Mouse (Mus musculus): ENCODE measurements around the gene Dapk3. TPM values are rescaled to one million over a fixed set of nuclear protein-coding genes. Genes with fewer than 3 reads are reported as not detected.
"Not testable (repeated sequence)": the region's sequence is repeated elsewhere in the genome, so short reads cannot be mapped to it uniquely, and the experiment has no call there.

Dapk3 gene
- total RNA-seq, 2 experiments from 2014 or later, result 75.0 to 76.4 TPM

DNA sequence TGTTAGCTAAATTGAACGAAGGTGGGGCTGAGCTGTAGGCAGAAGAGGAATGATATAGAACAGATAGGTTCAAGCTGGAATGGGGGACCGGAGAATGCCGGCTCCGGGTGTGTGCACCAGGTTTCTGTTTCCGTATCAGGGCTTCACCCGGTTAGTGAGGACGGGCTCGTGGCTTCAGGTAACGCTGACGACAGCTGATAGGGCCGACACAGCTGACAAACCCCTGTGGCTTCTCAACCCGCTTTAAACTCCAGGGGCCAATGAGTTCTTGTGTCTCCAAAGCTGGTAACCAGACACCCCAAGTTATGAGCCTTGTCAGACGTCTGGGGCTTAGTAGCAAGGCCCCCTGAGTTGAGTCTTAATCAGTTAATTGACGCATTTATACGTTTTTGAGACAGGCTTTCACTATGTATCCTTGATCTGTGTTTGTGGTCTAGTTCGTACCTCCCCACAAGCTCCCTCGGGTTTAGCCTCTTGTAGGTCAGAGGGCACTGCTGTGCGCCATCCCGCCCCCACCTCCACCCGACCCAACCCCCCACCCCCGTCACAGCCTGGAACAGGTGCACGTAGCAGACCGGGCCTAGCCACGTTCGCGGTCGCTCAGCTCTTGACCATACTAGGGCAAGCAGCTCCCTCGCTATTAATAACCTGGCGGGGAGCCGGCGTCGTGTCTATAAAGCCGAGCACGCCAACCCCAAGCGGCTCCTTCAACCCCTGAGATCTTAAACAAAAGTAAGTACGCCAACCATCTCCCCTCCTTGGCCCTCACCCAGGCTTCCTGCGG, 11.4 kb downstream of the Dapk3 start:
- no peak for DNase-seq (ENCODE audit: low spot score in 2 of 2)
- intact Hi-C loops (cut with DNase I), result loop anchor here (10.0 kb wide), 1 partner anchor 261 kb away; the partner anchor contains the start of gene Nfic

DNA sequence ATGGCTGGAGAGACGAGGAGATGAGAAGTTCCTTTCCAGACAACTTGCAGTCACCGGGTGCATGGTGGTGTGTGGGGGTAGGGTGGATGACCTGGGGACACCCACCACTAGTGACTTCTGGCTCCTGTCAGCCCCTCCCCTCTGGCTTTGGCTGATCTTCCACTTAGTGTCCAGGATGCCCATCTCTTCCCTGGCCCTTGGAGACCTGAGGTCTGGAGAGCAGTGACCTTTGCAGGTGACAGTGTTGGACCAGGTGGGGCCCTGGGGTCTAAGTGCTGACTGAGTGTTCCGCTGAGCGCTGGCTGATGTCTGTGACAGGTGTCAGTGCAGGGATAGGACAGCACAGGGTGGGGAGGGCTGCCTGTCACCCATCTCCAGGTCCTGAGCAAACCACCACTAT, 12.5 kb downstream of the Dapk3 start:
- no peak for DNase-seq (ENCODE audit: low spot score in 2 of 2)
- intact Hi-C loops (cut with DNase I), result loop anchor here (10.0 kb wide), 1 partner anchor 260 kb away; the partner anchor contains the start of gene Nfic

DNA sequence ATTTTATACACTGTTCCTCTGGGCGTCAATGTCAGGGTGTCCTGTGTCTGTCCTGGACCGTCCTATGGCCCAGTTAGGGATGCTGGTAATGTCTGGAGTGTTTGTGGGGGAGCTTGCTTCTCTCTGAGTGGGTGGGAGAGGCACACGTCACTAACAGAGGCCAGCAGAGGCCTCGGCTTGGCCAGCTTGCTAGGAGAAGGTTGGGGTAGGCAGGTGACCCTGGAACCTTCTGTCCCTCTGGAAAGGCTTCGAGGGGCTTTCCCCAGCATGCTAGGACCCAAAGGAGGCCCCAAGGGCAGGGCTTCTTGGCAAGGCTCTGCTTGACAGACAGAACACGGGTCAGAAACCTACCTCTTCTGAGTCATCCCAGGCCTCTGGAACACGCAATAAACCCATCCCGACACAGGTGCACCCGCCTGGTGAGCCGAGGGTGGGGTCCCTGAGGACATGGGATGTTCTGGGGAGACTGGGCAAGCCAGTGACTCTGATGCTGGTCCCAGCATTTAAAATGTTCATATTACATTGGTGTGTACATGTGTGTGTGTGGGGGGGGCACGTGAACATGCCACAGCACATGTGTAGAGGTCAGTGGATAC, 13.8 kb downstream of the Dapk3 start:
- DNase-seq (ENCODE audit: low spot score in 2 of 2), result no peak
- intact Hi-C loops (cut with DNase I), result loop anchor here (10.0 kb wide), 1 partner anchor 258 kb away; the partner anchor contains the start of gene Nfic

DNA sequence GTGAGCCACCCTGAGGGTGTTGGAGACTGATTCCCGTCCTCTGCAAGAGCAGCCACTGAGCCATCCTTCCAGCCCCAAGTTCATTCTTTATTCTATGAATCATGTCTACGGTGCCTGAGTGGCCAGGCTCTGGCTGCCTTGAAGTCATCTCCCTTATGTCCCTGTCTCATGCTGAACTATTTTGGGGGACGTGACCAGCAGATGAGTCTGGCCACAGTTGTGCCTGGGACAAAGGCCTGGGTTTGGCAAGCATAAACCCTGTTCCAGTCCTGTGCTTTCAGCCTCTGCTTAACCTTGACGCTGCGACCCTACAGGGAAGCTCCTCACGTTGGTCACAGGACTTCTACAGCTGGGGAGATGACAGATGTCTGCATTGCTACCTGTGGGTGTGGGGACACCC, 14.5 kb downstream of the Dapk3 start:
- DNase-seq (ENCODE audit: low spot score in 2 of 2), result no peak
- intact Hi-C loops (cut with DNase I), result loop anchor here (10.0 kb wide), 1 partner anchor 257 kb away; the partner anchor contains the start of gene Nfic

DNA sequence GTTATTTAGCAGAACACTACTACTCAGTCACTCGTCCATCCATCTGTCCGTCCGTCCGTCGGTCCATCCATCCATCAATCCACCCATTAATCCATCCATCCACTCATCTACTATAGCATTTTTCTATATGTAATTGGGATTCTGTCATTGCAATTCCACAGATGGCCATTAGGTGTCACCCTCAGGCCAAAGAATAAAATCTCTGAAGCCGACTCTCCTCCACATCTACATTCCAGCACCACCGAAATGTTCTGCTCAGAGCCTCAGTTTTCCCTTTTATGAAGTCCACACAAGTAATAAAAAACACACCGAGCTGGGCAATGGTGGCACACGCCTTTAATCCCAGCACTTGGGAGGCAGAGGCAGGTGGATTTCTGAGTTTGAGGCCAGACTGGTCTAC, 15.4 kb downstream of the Dapk3 start:
- peak in 1 of 2 experiments; percentile 63 for DNase-seq (ENCODE audit: low spot score in 2 of 2)
- intact Hi-C loops (cut with DNase I), result loop anchor here (2.0 to 10.0 kb wide), 3 partner anchors 19 to 257 kb away; partner anchors contain the start of genes Hmg20b and Nfic

DNA sequence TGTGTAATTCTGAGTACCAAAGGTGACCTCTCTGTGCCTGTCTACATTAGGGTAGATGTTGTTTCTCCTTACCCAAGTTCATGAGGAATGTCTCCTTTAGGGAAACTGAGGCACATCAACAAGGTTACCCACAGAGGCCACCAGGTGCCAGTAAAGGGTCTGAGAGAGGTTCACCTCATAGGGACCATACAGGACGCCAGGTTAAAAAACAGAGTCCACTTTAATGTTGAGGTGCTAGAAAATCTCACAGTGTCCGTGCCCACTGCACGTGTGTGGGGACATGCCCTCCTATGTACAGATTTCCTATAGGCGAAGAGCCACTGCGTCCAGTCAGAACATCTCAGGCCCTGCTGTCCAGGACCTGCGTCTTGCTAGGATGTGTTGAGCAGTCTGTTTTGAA, 16.2 kb downstream of the Dapk3 start:
- intact Hi-C loops (cut with DNase I), result loop anchor here (2.0 to 10.0 kb wide), 3 partner anchors 18 to 256 kb away; partner anchors contain the start of genes Hmg20b and Nfic

DNA sequence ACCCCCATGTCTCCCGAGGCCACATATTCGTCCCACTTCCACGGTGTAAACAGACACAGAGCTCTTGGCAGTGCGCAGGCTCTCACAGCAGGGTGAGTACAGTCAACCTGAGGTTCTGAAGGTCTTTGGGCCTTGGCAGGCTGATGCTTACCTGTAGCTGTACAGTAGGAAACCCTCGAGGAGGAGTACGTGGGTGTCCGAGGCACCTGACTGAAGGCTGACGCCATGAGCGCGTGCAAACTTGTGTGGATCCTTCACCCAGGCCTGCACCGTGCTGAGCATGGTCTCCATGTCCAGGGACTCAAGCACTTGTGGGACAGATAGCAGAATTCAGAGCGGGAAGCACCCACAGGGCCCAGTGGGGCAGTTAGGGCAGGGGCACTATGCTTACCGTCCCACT, 17.3 kb downstream of the Dapk3 start:
- intact Hi-C loops (cut with DNase I), result no loop called here
- no peak for DNase-seq (ENCODE audit: low spot score in 2 of 2)

More for the DNA sequence above, 16.2 kb downstream of the Dapk3 start:
- DNase-seq (ENCODE audit: low spot score in 2 of 2), result no peak

DNA sequence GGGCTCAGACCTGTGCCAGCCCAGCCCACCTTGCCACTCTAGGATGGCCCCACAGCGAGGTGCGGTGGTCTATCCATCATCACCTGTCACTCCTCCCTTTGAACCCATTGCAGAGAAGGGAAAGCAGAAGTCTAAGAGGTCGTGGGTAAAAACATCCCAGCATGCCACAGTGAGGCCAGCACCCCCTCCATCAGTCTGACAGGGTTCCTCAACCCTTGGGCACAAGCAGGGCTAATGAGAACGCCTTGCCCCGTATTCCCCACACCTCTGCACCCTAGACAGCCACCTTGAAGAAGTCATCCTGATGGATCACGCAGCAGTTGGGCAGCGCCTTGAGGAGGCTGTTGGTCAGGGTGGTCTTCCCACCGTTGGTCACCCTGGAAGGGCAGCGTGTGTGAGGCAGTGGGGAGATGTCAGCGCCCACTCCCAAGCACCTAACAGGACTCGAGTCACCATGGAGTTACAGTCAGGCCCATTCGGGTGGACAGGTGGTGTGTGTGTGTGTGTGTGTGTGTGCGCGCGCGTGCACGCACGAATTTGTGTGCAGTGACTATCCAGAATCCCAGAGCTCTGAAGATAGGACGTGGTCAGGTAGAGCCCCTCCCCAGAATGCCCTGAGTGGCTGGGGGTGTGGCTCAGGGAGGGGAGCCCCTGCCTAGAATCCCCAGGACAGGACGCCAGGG, 17.9 kb downstream of the Dapk3 start:
- DNase-seq (ENCODE audit: low spot score in 2 of 2), result no peak
- intact Hi-C loops (cut with DNase I), result no loop called here

DNA sequence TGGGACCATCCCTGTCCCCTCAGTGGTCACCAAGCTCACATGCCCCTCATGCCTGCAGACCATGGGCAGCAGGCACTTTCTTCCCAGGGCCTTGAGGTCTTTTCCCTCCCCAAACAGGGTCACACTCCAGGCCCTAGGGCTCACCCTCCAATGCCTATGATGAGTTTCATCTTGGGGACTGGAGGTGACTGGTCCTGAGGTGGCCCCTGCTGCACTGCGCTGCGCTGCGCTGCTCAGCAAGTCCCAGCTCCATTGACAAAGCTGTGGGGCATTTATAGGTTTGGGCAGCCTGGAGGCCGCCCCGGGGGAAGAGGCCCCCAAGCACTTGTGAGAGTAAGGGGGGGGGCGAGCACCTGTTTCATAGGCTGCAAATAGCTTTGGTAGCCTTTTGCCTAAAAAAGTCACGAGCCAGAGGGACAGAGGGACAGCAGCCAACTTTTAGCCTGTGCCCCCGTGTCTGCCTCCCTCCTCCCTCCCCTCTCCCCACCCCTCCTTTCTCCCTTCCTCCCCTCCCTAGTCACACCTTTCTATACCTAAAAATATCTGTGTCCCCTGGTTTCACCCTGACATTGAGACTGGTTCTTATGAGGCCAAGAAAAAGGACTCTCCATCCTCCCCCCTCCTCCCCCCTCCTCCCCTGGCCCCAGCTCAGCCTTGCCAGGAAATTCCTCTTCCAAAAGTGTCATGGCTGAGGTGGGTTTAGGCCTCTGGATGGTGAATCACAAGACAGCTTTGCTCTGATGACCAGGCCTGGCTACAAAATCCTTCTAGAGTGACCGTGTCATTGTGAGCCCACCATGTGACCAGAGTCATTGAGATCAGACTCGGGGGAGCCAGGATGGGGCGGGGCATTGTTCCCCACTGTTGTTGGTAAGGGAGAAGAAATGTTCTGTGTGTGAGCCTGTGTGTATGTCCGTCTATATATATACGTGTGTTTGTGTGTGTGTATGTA, 19.3 kb downstream of the Dapk3 start, which contains the start of gene Nmrk2:
TSS of gene Nmrk2 (minus strand) at position 245 of the 952 bp plus-strand sequence.
- intact Hi-C loops (cut with DNase I), result no loop called here
- no peak for DNase-seq (ENCODE audit: low spot score in 2 of 2)

DNA sequence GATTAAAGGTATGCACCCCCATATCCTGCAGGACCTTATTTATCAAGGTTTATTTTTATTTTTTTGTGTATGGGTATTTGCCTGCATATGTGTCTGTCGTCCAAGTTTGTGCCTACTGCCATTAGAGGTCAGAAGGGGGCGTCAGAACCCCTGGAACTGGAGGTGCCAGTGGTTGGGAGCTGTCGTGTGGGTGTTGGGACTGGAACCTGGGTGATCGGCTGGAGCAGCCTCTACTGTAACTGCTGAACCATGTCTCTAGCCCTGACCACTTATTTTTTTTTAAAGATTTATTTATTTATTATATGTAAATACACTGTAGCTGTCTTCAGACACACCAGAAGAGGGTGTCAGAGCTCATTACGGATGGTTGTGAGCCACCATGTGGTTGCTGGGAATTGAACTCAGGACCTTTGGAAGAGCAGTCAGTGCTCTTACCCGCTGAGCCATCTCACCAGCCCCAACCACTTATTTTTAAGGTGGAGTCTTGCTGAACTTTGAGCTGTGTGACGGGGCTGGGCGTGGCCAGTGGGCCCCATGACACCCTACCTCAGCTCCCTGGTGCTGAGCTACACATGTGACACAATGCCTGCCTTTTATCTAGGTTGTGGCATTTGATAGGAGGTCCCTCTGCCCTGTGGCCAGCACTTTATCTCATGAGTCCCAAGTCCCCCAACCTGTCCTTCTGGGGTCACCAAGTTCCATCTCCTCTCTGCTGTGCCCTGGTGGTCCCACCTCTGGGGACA, 20.3 kb downstream of the Dapk3 start:
- DNase-seq (ENCODE audit: low spot score in 2 of 2), result no peak
- intact Hi-C loops (cut with DNase I), result no loop called here

DNA sequence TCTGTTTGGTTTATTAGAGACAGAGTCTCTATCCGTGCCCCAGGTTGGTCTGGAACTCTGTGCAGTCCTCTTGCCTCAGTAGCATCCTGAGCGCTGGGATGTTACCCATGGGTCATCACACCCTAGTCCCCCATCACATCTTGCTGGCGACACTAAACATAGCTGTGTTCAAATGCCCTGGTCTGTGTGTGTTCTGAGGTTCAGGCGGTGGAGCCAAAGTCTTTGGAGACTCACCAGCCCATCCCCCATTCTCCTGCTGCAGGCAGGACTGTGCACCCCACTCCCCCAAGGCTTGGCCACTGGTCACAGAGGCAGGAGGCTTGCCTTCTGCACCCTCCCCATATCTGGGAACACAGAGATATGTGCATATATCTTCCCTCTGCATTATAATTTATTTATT, 21.3 kb downstream of the Dapk3 start:
- no peak for DNase-seq (ENCODE audit: low spot score in 2 of 2)
- intact Hi-C loops (cut with DNase I), result no loop called here

DNA sequence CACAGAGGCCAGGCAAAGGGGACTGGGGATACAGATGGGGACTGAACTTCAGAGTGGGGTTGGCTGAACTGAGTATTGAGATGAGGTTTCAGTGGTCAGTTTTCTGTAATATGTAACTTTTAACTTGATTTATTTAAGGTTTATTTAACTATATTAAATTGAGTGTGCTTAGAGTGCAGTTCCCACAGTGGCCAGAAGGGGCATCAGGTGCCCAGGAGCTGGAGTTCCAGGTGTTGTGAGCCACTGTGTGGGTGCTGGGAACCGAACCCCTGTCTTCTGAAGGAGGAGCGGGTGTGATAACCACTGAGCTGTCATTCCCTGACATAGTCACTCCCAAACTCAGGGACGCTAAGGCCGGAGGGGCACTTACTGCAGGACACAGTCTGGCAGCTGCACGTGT, 27.3 kb downstream of the Dapk3 start:
- intact Hi-C loops (cut with DNase I), result no loop called here
- no peak for DNase-seq (ENCODE audit: low spot score in 2 of 2)

DNA sequence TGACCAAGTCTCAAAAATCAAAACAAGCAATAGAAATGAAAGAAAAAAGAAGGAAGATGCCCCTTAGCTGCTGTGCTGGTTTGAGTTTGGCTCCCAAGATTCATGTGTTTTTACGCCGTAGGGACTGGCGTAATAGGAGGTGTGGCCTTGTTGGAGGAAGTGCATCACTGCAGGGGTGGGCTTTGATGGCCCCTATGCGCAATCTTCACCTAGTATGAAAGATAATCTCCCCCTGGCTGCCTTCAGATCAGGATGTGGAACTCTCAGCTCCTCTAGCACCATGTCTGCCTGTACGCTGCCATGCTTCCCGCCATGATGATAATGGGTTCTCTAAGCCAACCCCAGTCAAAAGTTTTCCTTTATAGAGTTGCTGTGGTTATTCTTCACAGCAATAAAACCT, 33.5 kb downstream of the Dapk3 start:
- intact Hi-C loops (cut with DNase I), result loop anchor here (2.0 kb wide), 1 partner anchor 17 kb away; no protein-coding TSS in a partner anchor

DNA sequence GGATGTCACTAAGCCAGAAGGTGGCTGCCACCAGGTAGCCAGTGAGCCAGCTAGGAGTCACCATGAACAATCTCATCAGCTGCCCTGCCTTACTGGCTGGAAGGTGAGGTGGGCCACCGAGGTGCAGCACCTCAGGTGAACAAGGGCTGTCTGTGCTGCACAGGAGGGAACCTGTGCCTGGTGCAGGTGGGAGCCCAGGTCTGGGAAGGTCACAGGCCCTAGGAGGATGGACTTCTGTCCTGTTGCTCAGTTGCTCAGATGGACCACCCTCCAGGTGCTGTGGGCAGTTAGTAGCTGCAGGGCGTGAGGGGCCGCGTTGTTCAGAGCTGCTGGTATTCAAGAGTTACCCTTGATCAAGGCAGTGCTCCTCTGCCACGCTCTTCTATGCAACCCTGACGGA, 34.0 kb downstream of the Dapk3 start:
- DNase-seq (ENCODE audit: low spot score in 2 of 2), result no peak
- intact Hi-C loops (cut with DNase I), result loop anchor here (2.0 kb wide), 1 partner anchor 18 kb away; no protein-coding TSS in a partner anchor

More for the DNA sequence above, 33.5 kb downstream of the Dapk3 start:
- no peak for DNase-seq (ENCODE audit: low spot score in 2 of 2)

DNA sequence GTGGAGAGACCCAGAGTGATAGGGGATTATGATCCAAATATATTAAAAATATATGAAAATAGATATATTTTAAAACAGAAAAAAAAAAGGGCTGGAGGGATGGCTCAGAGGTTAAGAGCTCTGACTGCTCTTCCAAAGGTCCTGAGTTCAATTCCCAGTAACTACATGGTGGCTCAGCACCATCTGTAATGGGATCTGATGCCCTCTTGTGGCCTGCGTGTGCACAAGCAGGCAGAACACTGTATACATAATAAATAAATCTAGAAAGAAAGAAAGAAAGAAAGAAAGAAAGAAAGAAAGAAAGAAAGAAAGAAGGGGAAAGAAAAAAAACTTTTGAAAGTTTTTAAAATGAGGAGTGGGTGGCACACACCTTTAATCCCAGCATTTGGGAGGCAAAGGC, 34.5 kb downstream of the Dapk3 start:
- intact Hi-C loops (cut with DNase I), result loop anchor here (2.0 kb wide), 1 partner anchor 18 kb away; no protein-coding TSS in a partner anchor
- DNase-seq (ENCODE audit: low spot score in 2 of 2), result not testable (repeated sequence)

DNA sequence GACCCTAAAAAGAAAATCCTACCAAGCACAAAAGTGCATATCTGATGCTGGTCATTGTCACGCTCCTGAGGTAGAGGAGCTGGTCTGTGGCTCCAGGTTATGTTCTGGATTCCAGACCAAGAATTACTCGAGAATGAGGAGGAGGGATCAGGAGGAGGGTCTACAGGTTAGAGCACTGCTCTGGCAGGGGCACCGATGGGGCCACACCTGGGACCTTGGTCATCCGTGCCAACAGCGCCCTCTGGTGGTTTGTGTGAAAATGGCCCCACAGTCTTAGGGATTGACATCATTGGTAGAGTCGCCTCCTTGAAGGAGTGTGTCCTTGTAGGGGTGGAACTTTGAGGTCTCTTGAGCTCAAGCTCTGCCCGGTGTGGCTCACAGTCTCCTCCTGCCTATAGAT, 35.2 kb downstream of the Dapk3 start:
- intact Hi-C loops (cut with DNase I), result loop anchor here (2.0 kb wide), 1 partner anchor 19 kb away; no protein-coding TSS in a partner anchor
- DNase-seq (ENCODE audit: low spot score in 2 of 2), result peak; percentile 51 to 54

DNA sequence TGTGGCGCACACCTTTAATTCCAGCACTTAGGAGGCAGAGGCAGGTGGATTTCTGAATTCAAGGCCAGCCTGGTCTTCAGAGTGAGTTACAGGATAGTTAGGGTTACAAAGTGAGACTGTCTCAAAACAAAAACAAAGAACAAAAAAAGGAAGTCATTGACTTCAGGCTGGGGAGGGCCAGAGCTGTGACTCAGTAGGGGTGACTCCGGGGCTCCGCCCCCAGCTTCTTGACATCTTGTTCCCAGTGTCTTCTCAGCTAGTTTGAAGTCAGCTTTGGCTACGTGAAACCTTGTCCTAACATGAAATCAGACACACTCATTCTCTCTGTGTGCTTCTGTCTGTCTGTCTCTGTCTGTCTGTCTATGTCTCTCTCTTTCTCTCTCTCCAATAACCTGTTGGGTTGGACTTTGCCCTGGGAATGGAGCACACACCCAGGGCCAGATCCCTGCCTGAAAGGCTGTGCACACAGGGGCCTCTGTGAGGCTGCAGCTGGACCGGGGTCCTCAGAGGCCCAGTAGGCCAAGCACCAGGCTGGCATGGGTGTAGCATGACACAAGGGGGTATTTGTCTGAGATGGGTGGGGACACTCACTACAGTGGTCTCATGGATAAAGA, 38.7 kb downstream of the Dapk3 start:
- intact Hi-C loops (cut with DNase I), result no loop called here
- no peak for DNase-seq (ENCODE audit: low spot score in 2 of 2)

DNA sequence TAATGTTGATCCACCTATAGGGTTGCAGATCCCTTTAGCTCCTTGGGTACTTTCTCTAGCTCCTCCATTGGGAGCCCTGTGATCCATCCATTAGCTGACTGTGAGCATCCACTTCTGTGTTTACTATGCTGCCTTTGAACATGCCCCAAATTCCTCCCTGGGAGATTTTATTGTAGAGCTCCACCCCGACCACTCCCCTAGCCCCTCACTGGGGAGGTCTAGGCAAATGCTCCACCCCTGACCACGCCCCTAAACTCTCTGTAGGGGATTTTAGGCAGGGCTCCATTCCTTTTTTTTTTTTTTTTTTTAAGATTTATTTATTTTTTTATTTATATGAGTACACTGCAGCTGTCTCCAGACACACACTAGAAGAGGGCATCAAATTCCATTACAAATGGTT, 40.9 kb downstream of the Dapk3 start:
- DNase-seq (ENCODE audit: low spot score in 2 of 2); intact Hi-C loops (cut with DNase I): not testable (repeated sequence)

All from left cerebral cortex, postnatal 36 days (tissue).